Mouse (Mus musculus): ENCODE results near the gene Rnf227.
"Not testable (repeated sequence)": the region's sequence is repeated elsewhere in the genome, so short reads cannot be mapped to it uniquely, and the experiment has no call there.

Rnf227 gene

GRCm38 (mm10) chr11:69340161-69341131 lies at the start of gene Rnf227:
Rnf227 (plus strand) TSS chr11:69340461.
- DNase-seq, result peak; percentile 79

- DNase-seq, result no peak
Observed at GRCm38 (mm10) chr11:69291111-69291510, 49.1 kb upstream of the Rnf227 start.

- DNase-seq, result no peak
Observed at GRCm38 (mm10) chr11:69295286-69295685, 45.0 kb upstream of the Rnf227 start.

GRCm38 (mm10) chr11:69297799-69298198 lies 42.5 kb upstream of the Rnf227 start:
- DNase-seq, result no peak

- DNase-seq, result no peak
Observed at GRCm38 (mm10) chr11:69298231-69298630, 42.0 kb upstream of the Rnf227 start.

GRCm38 (mm10) chr11:69302817-69303216 lies 37.4 kb upstream of the Rnf227 start:
- no peak for DNase-seq

GRCm38 (mm10) chr11:69305291-69305690 lies 35.0 kb upstream of the Rnf227 start:
- DNase-seq, result no peak

GRCm38 (mm10) chr11:69306039-69306438 lies 34.2 kb upstream of the Rnf227 start:
- DNase-seq, result no peak

- no peak for DNase-seq
Observed at GRCm38 (mm10) chr11:69311266-69311665, 29.0 kb upstream of the Rnf227 start.

GRCm38 (mm10) chr11:69316361-69316760 lies 23.9 kb upstream of the Rnf227 start:
- DNase-seq, result no peak

- DNase-seq, result not testable (repeated sequence)
Observed at GRCm38 (mm10) chr11:69318000-69318399, 22.3 kb upstream of the Rnf227 start.

- DNase-seq, result no peak
Observed at GRCm38 (mm10) chr11:69321580-69321979, 18.7 kb upstream of the Rnf227 start.

- DNase-seq, result no peak
Observed at GRCm38 (mm10) chr11:69322010-69322409, 18.3 kb upstream of the Rnf227 start.

GRCm38 (mm10) chr11:69322693-69323471 lies 17.4 kb upstream of the Rnf227 start:
- no peak for DNase-seq

GRCm38 (mm10) chr11:69323667-69324111 lies 16.6 kb upstream of the Rnf227 start, which contains the start of the genes Cntrob and Trappc1:
Cntrob (minus strand) TSS chr11:69323775.
Trappc1 (plus strand) TSS chr11:69323980.
- peak; percentile 98 for DNase-seq

GRCm38 (mm10) chr11:69324749-69325148 lies 15.5 kb upstream of the Rnf227 start:
- DNase-seq, result no peak

- DNase-seq, result peak; percentile 69
Observed at GRCm38 (mm10) chr11:69325628-69326407, 14.4 kb upstream of the Rnf227 start, which contains the start of gene Kcnab3. Kcnab3 (plus strand) TSS chr11:69326258.

- DNase-seq, result no peak
Observed at GRCm38 (mm10) chr11:69326408-69327156, 13.7 kb upstream of the Rnf227 start.

- no peak for DNase-seq
Observed at GRCm38 (mm10) chr11:69327157-69327442, 13.2 kb upstream of the Rnf227 start.

- no peak for DNase-seq
Observed at GRCm38 (mm10) chr11:69327648-69328047, 12.6 kb upstream of the Rnf227 start.

- no peak for DNase-seq
Observed at GRCm38 (mm10) chr11:69328517-69328916, 11.7 kb upstream of the Rnf227 start.

GRCm38 (mm10) chr11:69331152-69331551 lies 9.1 kb upstream of the Rnf227 start:
- no peak for DNase-seq

Measured in cerebellum, adult 8-10 months (tissue).